Mouse (Mus musculus): ENCODE data around the gene Cnot10. TPM values are rescaled to one million over a fixed set of nuclear protein-coding genes. Genes with fewer than 3 reads are reported as not detected.

Cnot10 gene
- polyA plus RNA-seq, 1 experiment from 2014 or later: 54.2 TPM

DNA sequence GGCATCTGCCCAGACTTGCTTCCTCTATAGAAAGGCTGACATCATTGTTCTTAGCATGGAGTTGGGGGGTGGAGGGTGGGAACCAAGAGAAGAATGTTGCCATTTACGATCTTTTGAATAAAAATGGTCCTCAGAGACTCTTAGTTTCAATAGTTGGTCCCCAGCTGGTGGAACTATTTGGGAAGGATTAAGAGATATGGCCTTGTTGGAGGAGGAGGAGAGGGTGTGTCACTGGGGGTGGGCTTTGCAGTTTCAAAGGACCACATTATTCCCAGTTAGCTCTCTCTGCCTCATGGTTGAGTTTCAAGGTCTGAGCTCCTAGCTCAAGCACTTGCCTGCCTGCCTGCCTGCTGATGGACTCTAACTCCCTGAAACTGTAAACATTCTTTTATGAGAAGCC lies 32.0 kb upstream of the Cnot10 start:
- H3K9me3 ChIP-seq (replicated peaks): no peaks in the 10 kb centered on the region
- H3K36me3 ChIP-seq: no peaks in the 10 kb centered on the region
- H3K4me3 ChIP-seq (replicated peaks): no peak overlapping the region
- H3K27me3 ChIP-seq (replicated peaks): no peaks in the 10 kb centered on the region
- no peak overlapping the region for H3K9ac ChIP-seq (replicated peaks)
- H3K4me1 ChIP-seq: peaks cover 18% of the 10 kb centered on the region
- no peak for ATAC-seq (ENCODE audit: low FRiP score)
- H3K4me2 ChIP-seq: no peak overlapping the region
- peak overlapping the region; percentile 89; the same call in 1 of the 2 replicates for H3K27ac ChIP-seq (replicated peaks)
- 29% methylated on average over 1 of the region's 1 CpGs for WGBS

- no peak overlapping the region for H3K27ac ChIP-seq (replicated peaks)
- WGBS: 75% methylated on average over 5 of the region's 5 CpGs
- H3K9ac ChIP-seq (replicated peaks): no peak overlapping the region
- no peak overlapping the region for H3K4me3 ChIP-seq (replicated peaks)
- no peaks in the 10 kb centered on the region for H3K9me3 ChIP-seq (replicated peaks)
- ATAC-seq (ENCODE audit: low FRiP score): no peak
- no peak overlapping the region for H3K4me2 ChIP-seq
- H3K4me1 ChIP-seq: peaks cover 18% of the 10 kb centered on the region
- no peaks in the 10 kb centered on the region for H3K27me3 ChIP-seq (replicated peaks)
- H3K36me3 ChIP-seq: no peaks in the 10 kb centered on the region
Measured at GRCm38 (mm10) chr9:114669011-114669410, 29.0 kb upstream of the Cnot10 start.

GRCm38 (mm10) chr9:114668047-114668446 lies 28.1 kb upstream of the Cnot10 start:
- H3K36me3 ChIP-seq: no peaks in the 10 kb centered on the region
- WGBS: 90% methylated on average over 4 of the region's 4 CpGs
- no peaks in the 10 kb centered on the region for H3K9me3 ChIP-seq (replicated peaks)
- H3K27ac ChIP-seq (replicated peaks): no peak overlapping the region
- no peak overlapping the region for H3K4me2 ChIP-seq
- no peaks in the 10 kb centered on the region for H3K27me3 ChIP-seq (replicated peaks)
- no peak for ATAC-seq (ENCODE audit: low FRiP score)
- H3K4me3 ChIP-seq (replicated peaks): no peak overlapping the region
- no peak overlapping the region for H3K9ac ChIP-seq (replicated peaks)
- peaks cover 10% of the 10 kb centered on the region for H3K4me1 ChIP-seq

DNA sequence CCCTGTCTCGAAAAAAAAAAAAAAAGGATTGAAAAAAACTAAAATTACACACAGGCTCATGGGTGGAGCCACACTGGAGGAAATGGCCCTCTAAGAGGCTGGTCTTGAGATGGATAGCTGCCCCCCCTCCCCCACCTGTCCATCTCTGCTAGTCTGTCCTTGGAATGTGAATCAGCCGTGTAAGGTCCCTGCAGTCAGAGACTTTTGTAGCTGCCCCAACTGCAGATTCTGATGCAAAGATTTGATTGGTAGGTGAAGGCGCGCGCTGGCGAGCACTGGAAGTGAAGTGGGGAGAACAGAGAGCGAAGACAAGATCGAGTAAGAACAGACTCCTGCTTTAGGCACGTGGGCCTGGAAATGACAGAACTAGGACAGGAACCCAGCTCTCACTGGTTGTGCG lies 26.9 kb upstream of the Cnot10 start:
- Histone ChIP-seq H3K9ac (replicated peaks) (no peak overlapping the region), H3K9me3 (replicated peaks) (no peaks in the 10 kb centered on the region), H3K36me3 (no peaks in the 10 kb centered on the region), H3K4me2 (no peak overlapping the region), H3K4me1 (0 out of 2 replicates have a peak, but pooled peaks cover 2% of the 10 kb centered on the region), H3K27me3 (replicated peaks) (no peaks in the 10 kb centered on the region), H3K4me3 (replicated peaks) (no peak overlapping the region), H3K27ac (replicated peaks) (no peak overlapping the region)
- no peak for ATAC-seq (ENCODE audit: low FRiP score)
- WGBS: 85% methylated on average over 10 of the region's 10 CpGs

DNA sequence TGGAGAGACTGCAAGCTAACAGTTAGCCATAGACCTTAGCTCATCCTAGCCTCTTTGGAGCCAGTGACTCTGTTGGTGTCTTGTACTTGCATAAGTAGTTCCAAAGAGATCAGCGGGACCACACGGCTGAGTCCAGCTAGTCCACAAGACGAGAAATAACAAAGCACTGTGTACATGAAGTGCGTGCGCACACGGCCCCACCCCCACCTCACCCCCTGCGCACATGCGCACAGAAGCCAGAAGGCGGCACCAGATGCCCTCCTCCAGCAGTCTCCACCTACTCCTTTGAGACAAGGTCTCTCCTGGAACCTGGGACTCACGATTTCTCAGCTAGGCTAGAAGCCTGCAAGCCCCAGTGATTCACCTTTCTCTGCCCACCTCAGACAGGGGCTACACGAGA lies 23.8 kb upstream of the Cnot10 start:
- no peak overlapping the region for H3K4me3 ChIP-seq (replicated peaks)
- ATAC-seq (ENCODE audit: low FRiP score): no peak
- no peaks in the 10 kb centered on the region for H3K9me3 ChIP-seq (replicated peaks)
- H3K4me2 ChIP-seq: no peak overlapping the region
- 87% methylated on average over 11 of the region's 11 CpGs for WGBS
- no peaks in the 10 kb centered on the region for H3K4me1 ChIP-seq
- H3K27me3 ChIP-seq (replicated peaks): no peaks in the 10 kb centered on the region
- no peak overlapping the region for H3K27ac ChIP-seq (replicated peaks)
- H3K36me3 ChIP-seq: no peaks in the 10 kb centered on the region
- no peak overlapping the region for H3K9ac ChIP-seq (replicated peaks)

GRCm38 (mm10) chr9:114661991-114662390 lies 22.0 kb upstream of the Cnot10 start:
- Histone ChIP-seq H3K4me1 (no peaks in the 10 kb centered on the region), H3K4me3 (replicated peaks) (no peak overlapping the region), H3K9ac (replicated peaks) (no peak overlapping the region), H3K27ac (replicated peaks) (no peak overlapping the region), H3K36me3 (no peaks in the 10 kb centered on the region), H3K27me3 (replicated peaks) (no peaks in the 10 kb centered on the region), H3K9me3 (replicated peaks) (no peaks in the 10 kb centered on the region), H3K4me2 (no peak overlapping the region)
- WGBS: 68% methylated on average over 7 of the region's 7 CpGs
- no peak for ATAC-seq (ENCODE audit: low FRiP score)

GRCm38 (mm10) chr9:114660983-114661382 lies 21.0 kb upstream of the Cnot10 start:
- Histone ChIP-seq H3K27ac (replicated peaks) (no peak overlapping the region), H3K4me1 (no peaks in the 10 kb centered on the region), H3K9ac (replicated peaks) (no peak overlapping the region), H3K36me3 (no peaks in the 10 kb centered on the region), H3K4me3 (replicated peaks) (no peak overlapping the region), H3K4me2 (no peak overlapping the region), H3K27me3 (replicated peaks) (no peaks in the 10 kb centered on the region), H3K9me3 (replicated peaks) (no peaks in the 10 kb centered on the region)
- WGBS: 79% methylated on average over 6 of the region's 6 CpGs
- no peak for ATAC-seq (ENCODE audit: low FRiP score)

DNA sequence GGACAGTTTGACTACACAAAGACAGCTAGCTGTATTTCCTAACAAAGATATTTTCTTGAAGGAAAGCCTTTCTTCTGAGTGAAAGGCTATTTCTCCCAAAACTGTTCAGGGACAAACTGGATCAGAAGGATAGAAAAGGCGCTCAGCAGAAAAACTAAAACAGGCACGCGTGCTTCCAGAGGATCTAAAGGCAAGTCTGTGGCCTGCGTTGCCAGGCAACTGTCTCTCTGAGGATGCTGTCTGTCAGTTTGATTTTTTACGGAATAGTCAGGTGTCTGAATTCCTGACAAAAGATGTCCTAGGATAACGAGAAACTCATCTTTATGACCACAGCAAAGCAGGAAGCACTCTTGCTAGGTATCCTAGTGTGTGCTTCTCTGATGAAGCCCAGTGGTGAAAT lies 20.5 kb upstream of the Cnot10 start:
- Histone ChIP-seq H3K4me3 (replicated peaks) (no peak overlapping the region), H3K27ac (replicated peaks) (no peak overlapping the region), H3K9me3 (replicated peaks) (no peaks in the 10 kb centered on the region), H3K4me2 (no peak overlapping the region), H3K9ac (replicated peaks) (no peak overlapping the region), H3K27me3 (replicated peaks) (no peaks in the 10 kb centered on the region), H3K36me3 (no peaks in the 10 kb centered on the region), H3K4me1 (no peaks in the 10 kb centered on the region)
- 70% methylated on average over 6 of the region's 6 CpGs for WGBS
- no peak for ATAC-seq (ENCODE audit: low FRiP score)

- 83% methylated on average over 3 of the region's 3 CpGs for WGBS
- no peaks in the 10 kb centered on the region for H3K27me3 ChIP-seq (replicated peaks)
Measured at GRCm38 (mm10) chr9:114656701-114657100, 16.7 kb upstream of the Cnot10 start.

DNA sequence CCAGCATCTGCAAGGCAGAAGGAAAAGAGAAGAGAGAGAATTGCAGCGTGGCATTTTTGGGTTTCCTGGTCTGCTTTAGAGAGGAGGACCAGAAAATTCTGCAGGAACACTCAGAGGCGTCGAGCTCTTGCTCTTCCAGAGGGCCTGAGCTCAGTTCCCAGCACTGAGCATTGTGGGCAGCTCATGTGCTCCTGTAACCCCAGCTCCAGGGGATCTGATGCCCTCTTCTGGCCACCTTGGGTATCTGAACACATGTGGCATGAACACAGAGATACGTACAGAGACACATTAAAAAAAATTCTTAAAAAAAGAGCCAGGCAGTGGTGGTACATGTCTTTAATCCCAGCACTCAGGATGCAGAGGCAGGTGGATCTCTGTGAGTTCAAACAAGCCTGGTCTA lies 15.4 kb upstream of the Cnot10 start:
- no peak overlapping the region for H3K4me2 ChIP-seq
- no peaks in the 10 kb centered on the region for H3K4me1 ChIP-seq
- 94% methylated on average over 4 of the region's 4 CpGs for WGBS
- no peak overlapping the region for H3K9ac ChIP-seq (replicated peaks)
- H3K9me3 ChIP-seq (replicated peaks): no peaks in the 10 kb centered on the region
- no peak overlapping the region for H3K27ac ChIP-seq (replicated peaks)
- no peak overlapping the region for H3K4me3 ChIP-seq (replicated peaks)
- 0 out of 2 replicates have a peak, but pooled peaks cover 3% of the 10 kb centered on the region for H3K27me3 ChIP-seq (replicated peaks)
- ATAC-seq (ENCODE audit: low FRiP score): no peak
- H3K36me3 ChIP-seq: no peaks in the 10 kb centered on the region

More at GRCm38 (mm10) chr9:114656701-114657100, 16.7 kb upstream of the Cnot10 start:
- Histone ChIP-seq H3K9me3 (replicated peaks) (no peaks in the 10 kb centered on the region), H3K4me1 (no peaks in the 10 kb centered on the region), H3K4me2 (no peak overlapping the region), H3K27ac (replicated peaks) (no peak overlapping the region), H3K9ac (replicated peaks) (no peak overlapping the region), H3K36me3 (no peaks in the 10 kb centered on the region), H3K4me3 (replicated peaks) (no peak overlapping the region)
- ATAC-seq (ENCODE audit: low FRiP score): no peak

DNA sequence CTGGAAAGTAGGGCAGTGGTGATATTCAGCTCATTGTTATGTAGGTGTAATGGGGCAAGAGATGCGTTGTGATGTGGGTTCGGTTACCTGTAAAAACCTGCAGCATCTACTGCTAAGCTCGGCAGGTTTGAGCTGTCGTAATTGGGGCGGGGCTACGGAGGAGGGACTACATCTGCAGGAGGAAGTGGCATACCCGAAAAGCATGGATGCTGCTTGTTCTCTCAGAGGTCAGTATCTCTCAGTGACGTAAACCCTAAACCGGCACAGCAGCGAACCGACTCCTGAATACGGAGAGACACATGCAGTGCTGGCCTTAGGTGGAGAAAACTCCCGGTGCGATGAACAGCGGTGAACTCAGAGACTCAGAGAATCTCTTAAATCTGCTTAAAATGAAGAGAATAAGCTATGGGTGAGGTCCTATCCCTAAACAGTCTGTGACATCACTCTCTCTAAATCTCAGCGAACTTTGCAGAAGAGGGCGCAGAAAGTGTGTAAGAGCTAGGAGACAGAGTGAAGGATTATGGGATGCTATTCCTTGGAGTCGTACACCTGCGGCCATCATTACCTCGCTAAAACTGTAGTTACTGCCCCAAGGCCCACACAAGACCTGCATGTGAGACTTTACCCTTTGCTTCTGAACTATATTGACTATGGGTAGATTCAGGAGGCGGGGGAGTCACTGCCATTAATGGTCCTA lies 11.1 kb upstream of the Cnot10 start:
- Histone ChIP-seq H3K9me3 (replicated peaks) (no peaks in the 10 kb centered on the region), H3K9ac (replicated peaks) (no peak overlapping the region), H3K4me3 (replicated peaks) (no peak overlapping the region), H3K4me2 (no peak overlapping the region), H3K36me3 (no peaks in the 10 kb centered on the region), H3K27ac (replicated peaks) (no peak overlapping the region), H3K4me1 (no peaks in the 10 kb centered on the region), H3K27me3 (replicated peaks) (0 out of 2 replicates have a peak, but pooled peaks cover 8% of the 10 kb centered on the region)
- WGBS: 56% methylated on average over 21 of the region's 21 CpGs
- ATAC-seq (ENCODE audit: low FRiP score): no peak

DNA sequence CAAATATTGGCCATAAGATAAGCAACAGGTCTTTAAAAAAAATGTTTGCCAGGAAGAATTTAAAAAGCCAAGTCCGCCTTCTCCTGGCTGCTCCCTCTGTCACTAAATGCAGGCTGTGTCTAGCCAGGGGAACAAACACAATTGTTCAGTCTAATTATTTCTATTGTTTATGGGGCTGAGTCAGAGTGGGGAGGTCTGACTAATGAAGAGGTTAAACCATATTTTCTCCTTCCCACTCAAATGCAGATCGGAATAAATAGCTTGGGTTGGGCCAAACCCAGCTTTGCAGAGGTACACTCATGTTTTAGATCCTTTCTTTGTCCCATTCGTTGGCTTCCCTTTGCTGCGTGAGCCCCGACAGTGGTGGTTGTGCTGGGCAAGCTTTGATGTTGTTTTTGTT lies 9.4 kb upstream of the Cnot10 start:
- H3K27me3 ChIP-seq (replicated peaks): peaks cover 13% of the 10 kb centered on the region
- no peaks in the 10 kb centered on the region for H3K36me3 ChIP-seq
- 85% methylated on average over 5 of the region's 5 CpGs for WGBS
- H3K9me3 ChIP-seq (replicated peaks): no peaks in the 10 kb centered on the region
- H3K4me3 ChIP-seq (replicated peaks): no peak overlapping the region
- no peak overlapping the region for H3K9ac ChIP-seq (replicated peaks)
- H3K4me2 ChIP-seq: no peak overlapping the region
- no peak for ATAC-seq (ENCODE audit: low FRiP score)
- no peak overlapping the region for H3K27ac ChIP-seq (replicated peaks)
- no peaks in the 10 kb centered on the region for H3K4me1 ChIP-seq
